Mouse (Mus musculus) erythroblast, embryonic 14.5 days (primary cell): ENCODE data around the gene Actl6b. TPM values are rescaled to one million over a fixed set of nuclear protein-coding genes. Genes with fewer than 3 reads are reported as not detected.

Experiments
- H3K27me3 ChIP-seq: 2 replicates; pipeline ENCODE4 v1.6.1; 2012; ENCODE audit warnings: inconsistent platforms; ENCODE audit not compliant: control insufficient read depth
- H3K36me3 ChIP-seq: 2 replicates; pipeline ENCODE4 v1.6.1; 2012; ENCODE audit warnings: mild to moderate bottlenecking, inconsistent platforms; ENCODE audit not compliant: control insufficient read depth
- H3K4me1 ChIP-seq: 2 replicates; pipeline ENCODE4 v1.6.1; 2012; ENCODE audit warnings: inconsistent platforms; ENCODE audit not compliant: control insufficient read depth
- H3K4me3 ChIP-seq: replicated peaks from 2 replicates; pipeline ENCODE3; 2012; ENCODE audit warnings: moderate library complexity, mild to moderate bottlenecking, inconsistent platforms
- H3K9me3 ChIP-seq: 2 replicates; pipeline ENCODE4 v1.6.1; 2012; ENCODE audit warnings: low read length, inconsistent platforms, mixed read lengths; ENCODE audit not compliant: control insufficient read depth
- GATA1 ChIP-seq: IDR thresholded peaks from 2 replicates; pipeline ENCODE4 v1.6.1; 2012; ENCODE audit warnings: low read length, inconsistent platforms, mixed read lengths
- TAL1 ChIP-seq: IDR thresholded peaks from 3 replicates; pipeline ENCODE4 v1.6.1; 2012; ENCODE audit warnings: low read length, inconsistent platforms, mixed read lengths
- polyA plus RNA-seq: library from polyadenylated mRNA; stranded (reverse); fragments of >175 nt; gene quantifications from 2 replicates; pipeline ENCODE4 v1.2.3, GENCODE M21; 2012

Actl6b gene
- polyA plus RNA-seq, 1 experiment, result not detected

- H3K4me1 ChIP-seq, result peaks cover 6% of the 10 kb centered on the region
- TF ChIP-seq GATA1 (no peak), TAL1 (no peak)
Observed at GRCm38 (mm10) chr5:137549840-137550239, 3.5 kb upstream of the Actl6b start.

GRCm38 (mm10) chr5:137551119-137551518 is 2.2 kb upstream of the Actl6b start:
- H3K4me3 ChIP-seq, result no peak overlapping the region
- H3K36me3 ChIP-seq, result no peaks in the 10 kb centered on the region
- H3K9me3 ChIP-seq, result peaks cover 5% of the 10 kb centered on the region
- peaks cover 53% of the 10 kb centered on the region for H3K27me3 ChIP-seq
- peaks cover 6% of the 10 kb centered on the region for H3K4me1 ChIP-seq
- TF ChIP-seq TAL1 (no peak), GATA1 (no peak)

More at GRCm38 (mm10) chr5:137549840-137550239, 3.5 kb upstream of the Actl6b start:
- no peak overlapping the region for H3K4me3 ChIP-seq
- H3K27me3 ChIP-seq, result peaks cover 46% of the 10 kb centered on the region
- no peaks in the 10 kb centered on the region for H3K9me3 ChIP-seq
- H3K36me3 ChIP-seq, result no peaks in the 10 kb centered on the region

DNA sequence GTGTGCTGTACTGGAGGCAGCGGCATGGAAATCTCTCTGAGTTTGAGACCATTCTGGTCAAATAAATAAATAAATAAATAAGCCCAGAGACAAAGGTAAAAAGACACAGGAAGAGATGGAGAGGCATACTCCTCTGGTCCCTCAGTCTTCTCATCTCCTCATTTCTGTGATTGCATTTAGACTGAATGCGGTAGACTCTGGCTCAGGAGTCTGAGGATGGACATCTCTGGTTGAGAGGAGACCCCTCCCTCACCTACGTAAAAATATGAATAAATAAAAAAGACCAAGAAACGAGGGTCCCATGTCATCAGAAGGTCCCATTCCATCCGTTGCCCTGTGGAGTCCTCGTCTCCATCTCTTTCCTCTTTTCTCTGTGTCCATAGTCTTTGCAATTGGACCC is 317 bp upstream of the Actl6b start:
- TF ChIP-seq TAL1, result no peak
- H3K27me3 ChIP-seq, result peaks cover 58% of the 10 kb centered on the region
- H3K4me1 ChIP-seq, result peaks cover 6% of the 10 kb centered on the region
- no peak overlapping the region for H3K4me3 ChIP-seq
- peaks cover 7% of the 10 kb centered on the region for H3K9me3 ChIP-seq
- H3K36me3 ChIP-seq, result no peaks in the 10 kb centered on the region

- peaks cover 7% of the 10 kb centered on the region for H3K9me3 ChIP-seq
- peaks cover 6% of the 10 kb centered on the region for H3K4me1 ChIP-seq
- peaks cover 66% of the 10 kb centered on the region for H3K27me3 ChIP-seq
- no peak overlapping the region for H3K4me3 ChIP-seq
- TF ChIP-seq GATA1 (no peak), TAL1 (no peak)
- no peaks in the 10 kb centered on the region for H3K36me3 ChIP-seq
Observed at GRCm38 (mm10) chr5:137553898-137554297, 581 bp downstream of the Actl6b start.

DNA sequence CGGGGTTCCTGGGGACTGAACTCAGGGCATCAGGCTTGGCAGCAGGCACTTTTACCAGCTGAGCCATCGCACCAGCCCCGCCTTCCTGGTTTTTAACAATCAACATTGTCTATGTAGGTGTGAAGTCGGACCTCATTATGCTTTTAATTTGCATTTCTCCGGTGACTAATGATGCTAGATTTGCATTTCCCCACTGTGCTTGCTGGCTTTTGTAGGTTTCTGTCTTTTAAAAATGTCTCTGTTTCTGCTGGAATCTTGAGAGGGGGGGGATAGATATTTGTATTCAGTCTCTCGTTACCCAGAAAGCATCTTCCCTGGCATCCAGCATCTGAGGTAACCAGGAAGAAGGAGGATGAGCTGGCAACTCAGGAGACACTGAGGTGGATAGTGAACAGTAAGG is 8.2 kb downstream of the Actl6b start:
- Histone ChIP-seq H3K9me3 (no peaks in the 10 kb centered on the region), H3K4me3 (no peak overlapping the region), H3K36me3 (no peaks in the 10 kb centered on the region), H3K4me1 (no peaks in the 10 kb centered on the region), H3K27me3 (peaks cover 42% of the 10 kb centered on the region)
- TF ChIP-seq GATA1 (no peak), TAL1 (no peak)

GRCm38 (mm10) chr5:137562965-137563364 is 9.6 kb downstream of the Actl6b start:
- Histone ChIP-seq H3K36me3 (no peaks in the 10 kb centered on the region), H3K4me3 (no peak overlapping the region), H3K9me3 (no peaks in the 10 kb centered on the region), H3K27me3 (peaks cover 39% of the 10 kb centered on the region), H3K4me1 (peaks cover 7% of the 10 kb centered on the region)
- TF ChIP-seq GATA1 (no peak), TAL1 (no peak)

DNA sequence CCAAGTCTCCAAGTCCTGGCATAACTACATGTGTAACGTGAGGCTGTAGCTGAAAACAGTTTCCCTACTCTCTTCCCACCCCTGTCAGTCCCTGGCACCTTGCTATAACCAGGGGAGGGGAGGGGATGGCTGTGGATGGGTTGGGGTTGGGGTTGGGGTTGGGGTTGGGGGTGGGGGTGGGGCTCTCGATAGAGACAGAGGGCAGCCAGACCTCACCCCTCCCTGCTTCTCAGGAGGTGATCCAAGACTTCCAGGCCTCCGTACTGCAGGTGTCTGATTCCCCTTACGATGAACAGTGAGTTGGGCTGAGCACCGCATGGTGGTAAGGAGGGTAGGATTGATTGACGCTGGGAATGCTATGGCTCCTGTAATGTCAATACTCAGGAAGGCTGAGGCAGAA is 12.4 kb downstream of the Actl6b start:
- Histone ChIP-seq H3K27me3 (peaks cover 13% of the 10 kb centered on the region), H3K36me3 (no peaks in the 10 kb centered on the region), H3K9me3 (no peaks in the 10 kb centered on the region; the same call in 1 of the 2 replicates), H3K4me1 (peaks cover 35% of the 10 kb centered on the region), H3K4me3 (no peak overlapping the region)
- TF ChIP-seq GATA1 (no peak), TAL1 (no peak)

GRCm38 (mm10) chr5:137566416-137566815 is 13.1 kb downstream of the Actl6b start:
- TF ChIP-seq GATA1 (no peak), TAL1 (no peak)
- Histone ChIP-seq H3K27me3 (peaks cover 8% of the 10 kb centered on the region), H3K4me3 (no peak overlapping the region), H3K36me3 (peaks cover 4% of the 10 kb centered on the region), H3K9me3 (no peaks in the 10 kb centered on the region; the same call in 1 of the 2 replicates), H3K4me1 (peaks cover 42% of the 10 kb centered on the region)

- Histone ChIP-seq H3K4me1 (peaks cover 59% of the 10 kb centered on the region), H3K36me3 (peaks cover 20% of the 10 kb centered on the region), H3K27me3 (no peaks in the 10 kb centered on the region), H3K9me3 (no peaks in the 10 kb centered on the region; the same call in 1 of the 2 replicates), H3K4me3 (no peak overlapping the region)
- TF ChIP-seq GATA1 (no peak), TAL1 (no peak)
Observed at GRCm38 (mm10) chr5:137568223-137568798, 15.0 kb downstream of the Actl6b start.

DNA sequence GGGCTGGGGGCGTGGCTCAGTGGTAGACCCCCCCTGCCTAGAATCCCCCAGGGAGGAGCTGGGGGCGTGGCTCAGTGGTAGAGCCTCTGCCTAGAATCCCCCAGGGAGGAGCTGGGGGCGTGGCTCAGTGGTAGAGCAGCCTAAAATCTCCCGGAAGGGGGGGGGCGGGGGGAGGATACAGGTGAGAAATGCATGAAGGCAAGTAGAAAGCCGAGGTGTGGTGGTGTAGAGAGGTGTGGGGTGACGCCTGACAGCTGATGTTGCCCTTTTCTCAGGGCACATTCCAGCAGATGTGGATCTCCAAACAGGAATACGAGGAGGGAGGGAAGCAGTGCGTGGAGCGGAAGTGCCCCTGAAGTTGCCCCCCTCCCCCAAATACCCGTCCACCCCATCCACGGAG is 15.7 kb downstream of the Actl6b start:
- peaks cover 27% of the 10 kb centered on the region for H3K36me3 ChIP-seq
- H3K27me3 ChIP-seq, result no peaks in the 10 kb centered on the region
- TF ChIP-seq GATA1 (no peak), TAL1 (no peak)
- no peaks in the 10 kb centered on the region; the same call in 1 of the 2 replicates for H3K9me3 ChIP-seq
- H3K4me3 ChIP-seq, result peak overlapping the region; percentile 91
- H3K4me1 ChIP-seq, result peaks cover 63% of the 10 kb centered on the region
